Mouse (Mus musculus): ENCODE data around the gene Pde10a. TPM values are rescaled to one million over a fixed set of nuclear protein-coding genes. Genes with fewer than 3 reads are reported as not detected.

The Pde10a gene
- polyA plus RNA-seq, 1 experiment from 2014 or later = 4.4 TPM

- Histone ChIP-seq H3K9ac (replicated peaks) (no peak overlapping the region), H3K36me3 (no peaks in the 10 kb centered on the region), H3K4me1 (replicated peaks) (peaks cover 3% of the 10 kb centered on the region; the same call in 1 of the 2 replicates), H3K27me3 (no peaks in the 10 kb centered on the region), H3K4me2 (no peak overlapping the region), H3K27ac (no peak overlapping the region), H3K9me3 (no peaks in the 10 kb centered on the region), H3K4me3 (replicated peaks) (no peak overlapping the region)
- ATAC-seq (ENCODE audit: insufficient number of reproducible peaks, insufficient read depth, low FRiP score, low TSS enrichment, low read depth) = no peak
- WGBS = 88% methylated on average over 7 of the region's 7 CpGs
Measured at GRCm38 (mm10) chr17:8899212-8899611, 374.0 kb downstream of the Pde10a start.

- Histone ChIP-seq H3K36me3 (no peaks in the 10 kb centered on the region), H3K9me3 (no peaks in the 10 kb centered on the region), H3K9ac (replicated peaks) (no peak overlapping the region), H3K27me3 (0 out of 2 replicates have a peak, but pooled peaks cover 5% of the 10 kb centered on the region), H3K27ac (no peak overlapping the region), H3K4me3 (replicated peaks) (no peak overlapping the region), H3K4me1 (replicated peaks) (peaks cover 5% of the 10 kb centered on the region; the same call in 1 of the 2 replicates), H3K4me2 (no peak overlapping the region)
- ATAC-seq (ENCODE audit: insufficient number of reproducible peaks, insufficient read depth, low FRiP score, low TSS enrichment, low read depth) = no peak
- 86% methylated on average over 5 of the region's 5 CpGs for WGBS
Measured at GRCm38 (mm10) chr17:8903555-8904283, 378.5 kb downstream of the Pde10a start.

- Histone ChIP-seq H3K4me3 (replicated peaks) (no peak overlapping the region), H3K9me3 (no peaks in the 10 kb centered on the region), H3K27ac (no peak overlapping the region), H3K36me3 (no peaks in the 10 kb centered on the region), H3K4me2 (no peak overlapping the region), H3K4me1 (replicated peaks) (peaks cover 3% of the 10 kb centered on the region; the same call in 1 of the 2 replicates), H3K9ac (replicated peaks) (no peak overlapping the region), H3K27me3 (0 out of 2 replicates have a peak, but pooled peaks cover 5% of the 10 kb centered on the region)
- WGBS = 68% methylated on average over 5 of the region's 5 CpGs
- no peak for ATAC-seq (ENCODE audit: insufficient number of reproducible peaks, insufficient read depth, low FRiP score, low TSS enrichment, low read depth)
Measured at GRCm38 (mm10) chr17:8910571-8910970, 385.4 kb downstream of the Pde10a start.

- 78% methylated on average over 3 of the region's 3 CpGs for WGBS
- Histone ChIP-seq H3K27me3 (no peaks in the 10 kb centered on the region), H3K9me3 (no peaks in the 10 kb centered on the region), H3K4me3 (replicated peaks) (no peak overlapping the region), H3K36me3 (no peaks in the 10 kb centered on the region), H3K27ac (no peak overlapping the region), H3K9ac (replicated peaks) (no peak overlapping the region), H3K4me2 (no peak overlapping the region), H3K4me1 (replicated peaks) (peaks cover 5% of the 10 kb centered on the region; the same call in 1 of the 2 replicates)
- ATAC-seq (ENCODE audit: insufficient number of reproducible peaks, insufficient read depth, low FRiP score, low TSS enrichment, low read depth) = no peak
Measured at GRCm38 (mm10) chr17:8912933-8913332, 387.8 kb downstream of the Pde10a start.

- no peak overlapping the region for H3K4me3 ChIP-seq (replicated peaks)
- H3K9me3 ChIP-seq = no peaks in the 10 kb centered on the region
- no peak overlapping the region for H3K4me2 ChIP-seq
- no peaks in the 10 kb centered on the region for H3K27me3 ChIP-seq
- ATAC-seq (ENCODE audit: insufficient number of reproducible peaks, insufficient read depth, low FRiP score, low TSS enrichment, low read depth) = no peak
- H3K27ac ChIP-seq = no peak overlapping the region
- H3K36me3 ChIP-seq = no peaks in the 10 kb centered on the region
- H3K4me1 ChIP-seq (replicated peaks) = peaks cover 5% of the 10 kb centered on the region; the same call in 1 of the 2 replicates
- H3K9ac ChIP-seq (replicated peaks) = no peak overlapping the region
Measured at GRCm38 (mm10) chr17:8915693-8916092, 390.5 kb downstream of the Pde10a start.

GRCm38 (mm10) chr17:8923074-8923473, 397.9 kb downstream of the Pde10a start:
- Histone ChIP-seq H3K27me3 (peaks cover 9% of the 10 kb centered on the region; the same call in 1 of the 2 replicates), H3K9ac (replicated peaks) (no peak overlapping the region), H3K4me1 (replicated peaks) (peaks cover 17% of the 10 kb centered on the region), H3K4me3 (replicated peaks) (no peak overlapping the region), H3K4me2 (no peak overlapping the region), H3K9me3 (no peaks in the 10 kb centered on the region), H3K36me3 (no peaks in the 10 kb centered on the region), H3K27ac (no peak overlapping the region)
- ATAC-seq (ENCODE audit: insufficient number of reproducible peaks, insufficient read depth, low FRiP score, low TSS enrichment, low read depth) = no peak
- WGBS = 25% methylated on average over 4 of the region's 4 CpGs

- H3K27me3 ChIP-seq = peaks cover 9% of the 10 kb centered on the region; the same call in 1 of the 2 replicates
- H3K4me1 ChIP-seq (replicated peaks) = peaks cover 17% of the 10 kb centered on the region
- H3K4me3 ChIP-seq (replicated peaks) = no peak overlapping the region
- no peak overlapping the region for H3K27ac ChIP-seq
- 33% methylated on average over 8 of the region's 8 CpGs for WGBS
- no peak for ATAC-seq (ENCODE audit: insufficient number of reproducible peaks, insufficient read depth, low FRiP score, low TSS enrichment, low read depth)
- no peaks in the 10 kb centered on the region for H3K36me3 ChIP-seq
- H3K4me2 ChIP-seq = no peak overlapping the region
- H3K9ac ChIP-seq (replicated peaks) = no peak overlapping the region
- H3K9me3 ChIP-seq = no peaks in the 10 kb centered on the region
Measured at GRCm38 (mm10) chr17:8923727-8924126, 398.6 kb downstream of the Pde10a start.

GRCm38 (mm10) chr17:8925819-8926383, 400.7 kb downstream of the Pde10a start:
- Histone ChIP-seq H3K9ac (replicated peaks) (no peak overlapping the region), H3K4me1 (replicated peaks) (peaks cover 17% of the 10 kb centered on the region), H3K36me3 (no peaks in the 10 kb centered on the region), H3K27ac (no peak overlapping the region), H3K4me3 (replicated peaks) (no peak overlapping the region), H3K9me3 (no peaks in the 10 kb centered on the region), H3K4me2 (no peak overlapping the region), H3K27me3 (peaks cover 9% of the 10 kb centered on the region; the same call in 1 of the 2 replicates)
- no peak for ATAC-seq (ENCODE audit: insufficient number of reproducible peaks, insufficient read depth, low FRiP score, low TSS enrichment, low read depth)
- 56% methylated on average over 10 of the region's 10 CpGs for WGBS

- Histone ChIP-seq H3K9me3 (no peaks in the 10 kb centered on the region), H3K36me3 (no peaks in the 10 kb centered on the region), H3K4me3 (replicated peaks) (no peak overlapping the region), H3K27ac (no peak overlapping the region), H3K4me2 (no peak overlapping the region), H3K4me1 (replicated peaks) (peaks cover 9% of the 10 kb centered on the region), H3K9ac (replicated peaks) (no peak overlapping the region), H3K27me3 (peaks cover 9% of the 10 kb centered on the region; the same call in 1 of the 2 replicates)
- whole genome bisulfite sequencing = 54% methylated on average over 2 of the region's 2 CpGs
- no peak for ATAC-seq (ENCODE audit: insufficient number of reproducible peaks, insufficient read depth, low FRiP score, low TSS enrichment, low read depth)
Measured at GRCm38 (mm10) chr17:8928560-8928959, 403.4 kb downstream of the Pde10a start.

- no peak overlapping the region for H3K4me2 ChIP-seq
- 0 out of 2 replicates have a peak, but pooled peaks cover under 1% of the 10 kb centered on the region for H3K27me3 ChIP-seq
- ATAC-seq (ENCODE audit: insufficient number of reproducible peaks, insufficient read depth, low FRiP score, low TSS enrichment, low read depth) = no peak
- WGBS = 55% methylated on average over 8 of the region's 8 CpGs
- no peak overlapping the region for H3K4me3 ChIP-seq (replicated peaks)
- H3K4me1 ChIP-seq (replicated peaks) = peaks cover 3% of the 10 kb centered on the region; the same call in 1 of the 2 replicates
- no peak overlapping the region for H3K27ac ChIP-seq
- H3K9me3 ChIP-seq = no peaks in the 10 kb centered on the region
- no peak overlapping the region for H3K9ac ChIP-seq (replicated peaks)
- H3K36me3 ChIP-seq = no peaks in the 10 kb centered on the region
Measured at GRCm38 (mm10) chr17:8929636-8930035, 404.5 kb downstream of the Pde10a start.

- WGBS = 45% methylated on average over 12 of the region's 12 CpGs
- ATAC-seq (ENCODE audit: insufficient number of reproducible peaks, insufficient read depth, low FRiP score, low TSS enrichment, low read depth) = no peak
- no peaks in the 10 kb centered on the region for H3K36me3 ChIP-seq
- H3K9me3 ChIP-seq = no peaks in the 10 kb centered on the region
- H3K27me3 ChIP-seq = peaks cover 4% of the 10 kb centered on the region; the same call in 1 of the 2 replicates
- no peaks in the 10 kb centered on the region for H3K4me1 ChIP-seq (replicated peaks)
- no peak overlapping the region for H3K4me3 ChIP-seq (replicated peaks)
- H3K27ac ChIP-seq = no peak overlapping the region
- H3K4me2 ChIP-seq = no peak overlapping the region
- H3K9ac ChIP-seq (replicated peaks) = no peak overlapping the region
Measured at GRCm38 (mm10) chr17:8935604-8936003, 410.4 kb downstream of the Pde10a start.

Data from limb, embryonic 12.5 days (tissue).